Mouse (Mus musculus): ENCODE measurements around the gene Itln1. TPM values are rescaled to one million over a fixed set of nuclear protein-coding genes. Genes with fewer than 3 reads are reported as not detected.
A peak's percentile ranks its signal among the peaks of the same experiment; 100 is the strongest.

Gene Itln1
- polyA plus RNA-seq, 1 experiment from 2014 or later = not detected

DNA sequence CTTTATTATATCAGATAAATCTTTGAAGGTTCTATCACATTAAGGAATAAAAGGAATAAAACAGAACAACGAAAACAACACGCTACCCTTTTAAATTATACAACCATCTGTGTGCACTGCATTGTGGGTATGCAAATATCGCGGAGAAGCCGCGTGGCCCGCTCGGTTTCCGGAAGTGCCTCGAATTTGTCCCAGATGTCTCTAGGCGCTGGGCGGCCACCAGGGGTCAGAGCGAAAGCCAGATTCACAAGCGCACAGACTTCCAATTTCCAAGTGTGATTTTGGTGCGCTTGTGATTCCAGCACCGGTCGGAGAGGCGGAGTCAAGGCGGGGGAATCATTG lies 31.9 kb downstream of the Itln1 start, which contains the start of gene Alyref2:
Alyref2 (plus strand) TSS at position 229 of the 342 bp plus-strand sequence.
- Histone ChIP-seq H3K9ac (replicated peaks; ENCODE audit: low read depth, low read length) (peak within 1 kb of the TSS; percentile 80), H3K36me3 (ENCODE audit: control insufficient read depth, insufficient read depth, low read length) (no peaks in the 10 kb centered on the region), H3K4me3 (ENCODE audit: low read depth, low read length) (peak within 1 kb of the TSS; percentile 53), H3K27ac (ENCODE audit: low read depth, low read length) (peak within 1 kb of the TSS; percentile 95), H3K27me3 (ENCODE audit: control insufficient read depth, insufficient read depth, low read length) (no peaks in the 10 kb centered on the region), H3K4me1 (ENCODE audit: control insufficient read depth, insufficient read depth, low read length) (peaks cover 6% of the 10 kb centered on the region; the same call in 1 of the 2 replicates), H3K9me3 (ENCODE audit: control insufficient read depth, low read length) (no peaks in the 10 kb centered on the region), H3K4me2 (ENCODE audit: low read depth, low read length) (peak within 1 kb of the TSS; percentile 62)
- WGBS = under 1% methylated on average over 19 of the region's 19 CpGs
- ATAC-seq (ENCODE audit: low read depth) = peak; percentile 89

DNA sequence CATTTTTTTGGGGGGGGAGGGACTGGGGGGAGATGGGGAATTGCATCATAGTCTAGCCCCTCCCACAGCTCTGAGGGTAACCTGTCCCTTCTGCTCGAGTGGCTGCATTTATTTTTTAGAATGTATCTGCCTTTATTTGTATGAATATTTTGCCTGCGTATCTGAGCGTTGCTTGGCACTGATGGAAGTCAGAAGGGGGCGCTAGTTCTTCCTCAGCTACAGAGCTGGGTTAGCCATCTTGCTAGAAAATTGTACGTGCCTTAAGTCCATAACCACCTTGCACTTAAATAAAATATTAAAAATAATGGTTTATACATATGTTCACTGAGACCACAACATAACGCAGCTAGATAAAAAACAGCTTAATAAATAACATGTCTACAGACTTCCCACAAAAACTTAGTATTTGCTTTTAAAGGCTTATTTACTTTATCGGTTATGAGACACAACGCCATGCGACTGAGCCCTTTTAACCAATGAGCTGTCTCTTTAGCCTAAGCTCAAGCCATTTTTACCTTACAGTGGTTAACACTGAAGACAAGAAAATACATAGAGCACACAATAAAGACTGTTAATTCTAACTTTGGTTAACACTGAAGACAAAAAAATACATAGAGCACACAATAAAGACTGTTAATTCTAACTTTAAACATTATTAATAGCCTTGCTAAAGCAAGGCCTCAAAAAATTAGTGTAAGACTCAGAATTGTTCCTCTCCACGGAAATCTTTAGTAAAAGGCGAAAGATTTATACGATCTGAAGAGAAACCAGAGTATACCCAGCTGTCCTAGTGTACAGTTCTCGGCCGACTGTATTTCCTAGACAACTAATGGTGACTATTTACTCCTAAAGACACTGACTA lies 32.5 kb downstream of the Itln1 start:
- peak; percentile 85 for ATAC-seq (ENCODE audit: low read depth)
- H3K9ac ChIP-seq (replicated peaks; ENCODE audit: low read depth, low read length) = peak overlapping the region; percentile 80

DNA sequence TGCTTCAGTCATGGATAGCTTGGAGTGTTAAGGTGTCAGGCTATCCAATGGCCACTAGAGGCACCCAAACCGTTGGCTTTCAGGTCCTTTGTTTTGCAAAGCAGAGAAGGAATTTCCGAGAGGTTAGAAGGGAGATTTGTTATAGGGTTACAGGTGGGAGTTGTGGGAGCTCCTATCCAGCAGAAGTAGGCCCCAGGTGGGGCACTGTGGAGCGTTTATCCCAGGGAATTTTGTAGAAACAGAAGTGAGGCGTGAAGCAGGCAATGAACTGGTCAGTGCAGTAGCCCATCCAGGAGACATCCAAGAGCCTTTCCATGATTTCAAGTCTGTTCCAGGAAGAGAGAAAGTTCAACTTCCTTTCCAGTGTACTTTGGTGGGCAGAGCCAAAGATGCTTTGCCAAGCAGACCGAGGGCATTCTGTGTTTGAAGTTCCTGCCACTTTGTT lies 33.4 kb downstream of the Itln1 start:
- Histone ChIP-seq H3K4me2 (ENCODE audit: low read depth, low read length) (0 out of 2 replicates have a peak overlapping the region, but pooled peaks have one; percentile 25), H3K4me3 (ENCODE audit: low read depth, low read length) (no peak overlapping the region), H3K27ac (ENCODE audit: low read depth, low read length) (no peak overlapping the region), H3K36me3 (ENCODE audit: control insufficient read depth, insufficient read depth, low read length) (no peaks in the 10 kb centered on the region), H3K9me3 (ENCODE audit: control insufficient read depth, low read length) (no peaks in the 10 kb centered on the region), H3K9ac (replicated peaks; ENCODE audit: low read depth, low read length) (0 out of 2 replicates have a peak overlapping the region, but pooled peaks have one; percentile 32), H3K27me3 (ENCODE audit: control insufficient read depth, insufficient read depth, low read length) (no peaks in the 10 kb centered on the region), H3K4me1 (ENCODE audit: control insufficient read depth, insufficient read depth, low read length) (peaks cover 6% of the 10 kb centered on the region; the same call in 1 of the 2 replicates)
- WGBS = 4% methylated on average over 5 of the region's 5 CpGs
- no peak for ATAC-seq (ENCODE audit: low read depth)

More for the DNA sequence above, 32.5 kb downstream of the Itln1 start:
- H3K9me3 ChIP-seq (ENCODE audit: control insufficient read depth, low read length) = no peaks in the 10 kb centered on the region
- H3K4me3 ChIP-seq (ENCODE audit: low read depth, low read length) = peak overlapping the region; percentile 53
- no peaks in the 10 kb centered on the region for H3K36me3 ChIP-seq (ENCODE audit: control insufficient read depth, insufficient read depth, low read length)
- peaks cover 6% of the 10 kb centered on the region; the same call in 1 of the 2 replicates for H3K4me1 ChIP-seq (ENCODE audit: control insufficient read depth, insufficient read depth, low read length)
- WGBS = under 1% methylated on average over 14 of the region's 14 CpGs
- peak overlapping the region; percentile 95 for H3K27ac ChIP-seq (ENCODE audit: low read depth, low read length)
- no peaks in the 10 kb centered on the region for H3K27me3 ChIP-seq (ENCODE audit: control insufficient read depth, insufficient read depth, low read length)
- H3K4me2 ChIP-seq (ENCODE audit: low read depth, low read length) = peak overlapping the region; percentile 62

DNA sequence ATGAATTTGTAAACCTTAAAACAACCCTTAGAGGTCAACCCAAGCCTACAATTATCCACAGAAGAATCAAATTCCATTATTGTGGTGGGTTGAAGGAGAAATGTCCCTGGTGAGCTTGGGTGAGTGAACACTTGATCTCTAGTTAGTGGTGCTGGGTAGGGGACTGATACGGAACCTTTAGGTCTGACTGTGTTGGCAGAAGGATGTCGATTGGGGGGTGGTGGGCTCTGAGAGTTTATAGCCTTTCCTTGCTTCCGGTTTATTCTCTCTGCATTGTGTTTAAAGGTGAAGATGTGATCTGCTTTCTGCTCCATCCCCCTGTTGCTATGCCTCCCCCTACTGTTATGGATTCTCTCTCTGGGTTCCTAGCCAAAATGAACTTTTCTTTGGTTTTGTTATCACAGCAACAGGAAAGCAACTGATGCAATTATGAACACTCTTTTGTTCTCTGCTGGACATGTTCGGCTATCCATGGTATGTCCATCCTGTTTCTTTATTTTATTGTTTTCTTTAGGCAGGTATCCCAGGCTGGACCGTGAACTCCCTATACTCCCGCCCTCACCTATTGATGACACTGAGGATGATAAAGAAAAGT lies 34.0 kb downstream of the Itln1 start:
- no peaks in the 10 kb centered on the region for H3K36me3 ChIP-seq (ENCODE audit: control insufficient read depth, insufficient read depth, low read length)
- H3K4me2 ChIP-seq (ENCODE audit: low read depth, low read length) = no peak overlapping the region
- H3K9me3 ChIP-seq (ENCODE audit: control insufficient read depth, low read length) = no peaks in the 10 kb centered on the region
- H3K4me3 ChIP-seq (ENCODE audit: low read depth, low read length) = no peak overlapping the region
- H3K9ac ChIP-seq (replicated peaks; ENCODE audit: low read depth, low read length) = no peak overlapping the region
- WGBS = 63% methylated on average over 6 of the region's 6 CpGs
- no peaks in the 10 kb centered on the region for H3K27me3 ChIP-seq (ENCODE audit: control insufficient read depth, insufficient read depth, low read length)
- H3K27ac ChIP-seq (ENCODE audit: low read depth, low read length) = no peak overlapping the region
- ATAC-seq (ENCODE audit: low read depth) = no peak
- H3K4me1 ChIP-seq (ENCODE audit: control insufficient read depth, insufficient read depth, low read length) = peaks cover 6% of the 10 kb centered on the region; the same call in 1 of the 2 replicates

DNA sequence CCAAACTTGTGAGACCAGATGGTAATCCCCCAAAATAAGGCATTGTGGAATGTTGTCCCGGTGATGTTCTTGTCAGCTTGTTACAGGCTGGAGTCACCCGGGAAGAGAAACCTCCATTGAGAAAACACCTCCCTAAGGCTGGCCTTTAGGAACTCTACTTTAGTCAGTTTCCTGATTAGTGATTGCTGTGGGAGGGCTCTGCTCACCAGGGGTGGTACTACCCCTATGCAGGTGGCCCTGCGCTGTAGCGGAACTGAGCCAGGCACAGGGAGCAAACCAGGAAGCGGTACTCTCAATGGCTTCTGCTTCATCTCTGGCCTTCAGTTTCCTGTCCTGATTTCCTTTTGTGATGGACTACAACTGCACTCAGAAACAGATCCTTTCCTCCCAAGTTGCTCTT lies 35.2 kb downstream of the Itln1 start:
- H3K4me2 ChIP-seq (ENCODE audit: low read depth, low read length) = no peak overlapping the region
- whole genome bisulfite sequencing = 61% methylated on average over 5 of the region's 5 CpGs
- H3K9me3 ChIP-seq (ENCODE audit: control insufficient read depth, low read length) = no peaks in the 10 kb centered on the region
- no peaks in the 10 kb centered on the region for H3K27me3 ChIP-seq (ENCODE audit: control insufficient read depth, insufficient read depth, low read length)
- H3K4me1 ChIP-seq (ENCODE audit: control insufficient read depth, insufficient read depth, low read length) = peaks cover 6% of the 10 kb centered on the region; the same call in 1 of the 2 replicates
- ATAC-seq (ENCODE audit: low read depth) = no peak
- H3K4me3 ChIP-seq (ENCODE audit: low read depth, low read length) = no peak overlapping the region
- no peaks in the 10 kb centered on the region for H3K36me3 ChIP-seq (ENCODE audit: control insufficient read depth, insufficient read depth, low read length)
- H3K27ac ChIP-seq (ENCODE audit: low read depth, low read length) = no peak overlapping the region
- H3K9ac ChIP-seq (replicated peaks; ENCODE audit: low read depth, low read length) = no peak overlapping the region

DNA sequence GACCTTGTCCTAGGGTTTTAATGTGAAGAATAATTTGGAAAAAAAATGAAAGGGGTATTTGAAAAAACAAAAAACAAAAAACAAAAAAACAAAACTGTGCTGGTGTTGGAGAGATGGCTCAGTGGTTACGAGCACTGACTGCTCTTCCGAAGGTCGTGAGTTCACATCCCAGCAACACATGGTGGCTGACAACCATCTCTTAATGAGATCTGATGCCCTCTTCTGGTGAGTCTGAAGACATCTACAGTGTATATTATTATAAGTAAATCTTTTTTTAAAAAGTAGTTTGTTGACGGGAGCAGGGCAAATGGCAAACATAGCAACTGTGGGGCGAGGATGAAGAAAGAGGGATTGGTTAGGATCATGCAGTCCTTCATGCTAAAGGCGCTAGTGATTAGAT lies 39.7 kb downstream of the Itln1 start:
- WGBS = 93% methylated on average over 6 of the region's 6 CpGs
- H3K36me3 ChIP-seq (ENCODE audit: control insufficient read depth, insufficient read depth, low read length) = no peaks in the 10 kb centered on the region
- H3K27me3 ChIP-seq (ENCODE audit: control insufficient read depth, insufficient read depth, low read length) = no peaks in the 10 kb centered on the region
- 0 out of 2 replicates have a peak, but pooled peaks cover 2% of the 10 kb centered on the region for H3K4me1 ChIP-seq (ENCODE audit: control insufficient read depth, insufficient read depth, low read length)
- H3K27ac ChIP-seq (ENCODE audit: low read depth, low read length) = no peak overlapping the region
- H3K9ac ChIP-seq (replicated peaks; ENCODE audit: low read depth, low read length) = no peak overlapping the region
- no peak overlapping the region for H3K4me2 ChIP-seq (ENCODE audit: low read depth, low read length)
- ATAC-seq (ENCODE audit: low read depth) = no peak
- no peak overlapping the region for H3K4me3 ChIP-seq (ENCODE audit: low read depth, low read length)
- no peaks in the 10 kb centered on the region for H3K9me3 ChIP-seq (ENCODE audit: control insufficient read depth, low read length)

DNA sequence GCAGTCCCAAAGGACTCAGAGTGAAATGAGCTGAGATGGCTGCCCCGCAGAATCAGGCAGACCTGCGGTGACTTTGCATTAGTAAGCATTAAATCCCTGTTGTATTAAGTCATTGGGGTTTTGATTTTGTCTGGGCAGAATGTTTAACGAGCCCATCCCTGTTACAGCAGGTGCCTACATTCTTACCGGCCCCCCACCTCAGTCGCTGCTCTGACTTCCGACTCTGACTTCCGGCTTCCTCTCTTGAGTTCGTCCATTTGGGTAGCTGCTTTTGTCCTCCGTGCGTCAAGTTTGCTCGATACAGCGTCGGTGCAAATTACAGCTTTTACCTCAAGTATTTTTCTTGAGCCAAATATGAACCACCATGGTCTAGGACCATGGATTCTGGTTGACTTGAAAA lies 40.9 kb downstream of the Itln1 start:
- Histone ChIP-seq H3K27ac (ENCODE audit: low read depth, low read length) (no peak overlapping the region), H3K36me3 (ENCODE audit: control insufficient read depth, insufficient read depth, low read length) (no peaks in the 10 kb centered on the region), H3K4me1 (ENCODE audit: control insufficient read depth, insufficient read depth, low read length) (no peaks in the 10 kb centered on the region), H3K4me3 (ENCODE audit: low read depth, low read length) (no peak overlapping the region), H3K4me2 (ENCODE audit: low read depth, low read length) (no peak overlapping the region), H3K27me3 (ENCODE audit: control insufficient read depth, insufficient read depth, low read length) (no peaks in the 10 kb centered on the region), H3K9me3 (ENCODE audit: control insufficient read depth, low read length) (no peaks in the 10 kb centered on the region), H3K9ac (replicated peaks; ENCODE audit: low read depth, low read length) (no peak overlapping the region)
- no peak for ATAC-seq (ENCODE audit: low read depth)
- 90% methylated on average over 13 of the region's 13 CpGs for WGBS

DNA sequence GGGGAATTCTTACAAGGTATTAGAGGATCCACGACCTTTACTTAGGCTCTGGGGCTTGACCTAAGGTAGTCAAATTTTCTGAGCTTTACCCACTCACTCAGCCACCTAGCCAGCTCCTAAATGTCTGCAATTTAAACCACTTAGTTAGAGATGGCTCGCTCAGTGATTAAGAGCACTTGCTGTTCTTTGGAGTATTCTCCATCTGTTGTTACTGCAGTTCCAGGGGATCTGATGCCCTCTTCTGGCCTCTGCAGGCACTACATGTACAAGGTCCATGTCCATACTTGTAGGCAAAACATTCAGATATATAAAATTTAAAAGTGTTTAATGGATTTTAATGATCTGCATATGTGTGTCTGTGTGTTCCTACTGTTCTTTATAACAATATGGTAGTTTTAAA lies 56.1 kb downstream of the Itln1 start:
- no peaks in the 10 kb centered on the region for H3K4me1 ChIP-seq (ENCODE audit: control insufficient read depth, insufficient read depth, low read length)
- WGBS = 49% methylated on average over 2 of the region's 2 CpGs
- no peaks in the 10 kb centered on the region for H3K36me3 ChIP-seq (ENCODE audit: control insufficient read depth, insufficient read depth, low read length)
- no peak overlapping the region for H3K9ac ChIP-seq (replicated peaks; ENCODE audit: low read depth, low read length)
- H3K4me2 ChIP-seq (ENCODE audit: low read depth, low read length) = no peak overlapping the region
- H3K27me3 ChIP-seq (ENCODE audit: control insufficient read depth, insufficient read depth, low read length) = no peaks in the 10 kb centered on the region
- ATAC-seq (ENCODE audit: low read depth) = peak; percentile 61
- H3K4me3 ChIP-seq (ENCODE audit: low read depth, low read length) = no peak overlapping the region
- H3K9me3 ChIP-seq (ENCODE audit: control insufficient read depth, low read length) = 0 out of 2 replicates have a peak, but pooled peaks cover 2% of the 10 kb centered on the region
- no peak overlapping the region for H3K27ac ChIP-seq (ENCODE audit: low read depth, low read length)
